Mouse (Mus musculus) CH12F3 (cell line): ENCODE measurements around the gene Slc35b3.

ENCODE experiments used
- in situ Hi-C: fragments of 300-500 bp; cut with MboI; formaldehyde crosslinking; loops from 2 replicates; pipeline ENCODE4 v1.14.3; 2020; ENCODE audit warnings: low sequenced_read_pairs

Gene Slc35b3

GRCm38 (mm10) chr13:38941280-38941679 lies 19.4 kb downstream of the Slc35b3 start:
- in situ Hi-C loops = no loop called here

GRCm38 (mm10) chr13:38938433-38938832 lies 22.2 kb downstream of the Slc35b3 start:
- in situ Hi-C loops = no loop called here

- in situ Hi-C loops = no loop called here
These were observed 23.7 kb downstream of the Slc35b3 start for GRCm38 (mm10) chr13:38936860-38937471.

- in situ Hi-C loops = no loop called here
These were observed 24.7 kb downstream of the Slc35b3 start for GRCm38 (mm10) chr13:38935856-38936446.

GRCm38 (mm10) chr13:38929843-38930578 lies 30.7 kb downstream of the Slc35b3 start:
- in situ Hi-C loops = no loop called here

- in situ Hi-C loops = no loop called here
These were observed 38.0 kb downstream of the Slc35b3 start for GRCm38 (mm10) chr13:38922676-38923075.

GRCm38 (mm10) chr13:38921306-38921705 lies 39.4 kb downstream of the Slc35b3 start:
- in situ Hi-C loops = no loop called here

- in situ Hi-C loops = no loop called here
These were observed 42.3 kb downstream of the Slc35b3 start for GRCm38 (mm10) chr13:38918188-38918885.

GRCm38 (mm10) chr13:38917556-38917955 lies 43.1 kb downstream of the Slc35b3 start:
- in situ Hi-C loops = no loop called here

GRCm38 (mm10) chr13:38914771-38915170 lies 45.9 kb downstream of the Slc35b3 start:
- in situ Hi-C loops = no loop called here

- in situ Hi-C loops = no loop called here
These were observed 68.3 kb downstream of the Slc35b3 start for GRCm38 (mm10) chr13:38892364-38892763.
